Mouse (Mus musculus): ENCODE data around the gene Ahsg.

GRCm38 (mm10) chr16:22879945-22880595 lies 11.0 kb upstream of the Ahsg start:
- TF ChIP-seq POLR2A (IDR thresholded peaks at IDR 0.05; ENCODE audit: insufficient read depth, low read length): no peak
- TF ChIP-seq CTCF (IDR thresholded peaks at IDR 0.05; ENCODE audit: low read depth, low read length): no peak
- TF ChIP-seq EP300 (IDR thresholded peaks at IDR 0.05; ENCODE audit: insufficient read depth, low read depth, low read length): no peak

Measured in ES-Bruce4 (cell line).